Mouse (Mus musculus): ENCODE results near the gene Gm6034.
A peak's percentile ranks its signal among the peaks of the same experiment; 100 is the strongest.
"Not testable (repeated sequence)": the region's sequence is repeated elsewhere in the genome, so short reads cannot be mapped to it uniquely, and the experiment has no call there.

Gm6034 gene

GRCm38 (mm10) chr17:36083266-36083869, 40.6 kb downstream of the Gm6034 start:
- DNase-seq = peak; percentile 62

GRCm38 (mm10) chr17:36083870-36084451, 41.2 kb downstream of the Gm6034 start:
- peak; percentile 43 for DNase-seq

GRCm38 (mm10) chr17:36085976-36086375, 43.2 kb downstream of the Gm6034 start:
- DNase-seq = not testable (repeated sequence)

- not testable (repeated sequence) for DNase-seq
Measured at GRCm38 (mm10) chr17:36091933-36092332, 49.2 kb downstream of the Gm6034 start.

- not testable (repeated sequence) for DNase-seq
Measured at GRCm38 (mm10) chr17:36092520-36092919, 49.8 kb downstream of the Gm6034 start.

- DNase-seq = no peak
Measured at GRCm38 (mm10) chr17:36093936-36094335, 51.2 kb downstream of the Gm6034 start.

- DNase-seq = not testable (repeated sequence)
Measured at GRCm38 (mm10) chr17:36099603-36100002, 56.8 kb downstream of the Gm6034 start.

- not testable (repeated sequence) for DNase-seq
Measured at GRCm38 (mm10) chr17:36102091-36102490, 59.3 kb downstream of the Gm6034 start.
